Mouse (Mus musculus) gastrocnemius, postnatal 36 days (tissue): ENCODE data around the gene Tnfrsf11a. TPM values are rescaled to one million over a fixed set of nuclear protein-coding genes. Genes with fewer than 3 reads are reported as not detected.

Experiments
- DNase-seq, 2 experiments: peaks; one replicate each; pipeline ENCODE4 v3.0.0; 2022
- intact Hi-C: fragments of 180-260 bp; cut with DNase I; formaldehyde crosslinking; loops from one replicate; pipeline ENCODE4 v1.15.1; 2025
- total RNA-seq, 2 experiments: library from RNA; stranded (reverse); gene quantifications; 2 replicates each; pipeline ENCODE4 v1.2.3; 2021

Gene Tnfrsf11a
- total RNA-seq, 2 experiments from 2014 or later, result 0.48 to 0.49 TPM

- no peak for DNase-seq
- intact Hi-C loops, result no loop called here
These were observed 38.5 kb downstream of the Tnfrsf11a start for GRCm38 (mm10) chr1:105819031-105819430.

- intact Hi-C loops, result no loop called here
These were observed 39.2 kb downstream of the Tnfrsf11a start for GRCm38 (mm10) chr1:105819740-105820139.

GRCm38 (mm10) chr1:105824356-105824755 lies 43.8 kb downstream of the Tnfrsf11a start:
- no peak for DNase-seq
- intact Hi-C loops, result no loop called here

More at GRCm38 (mm10) chr1:105819740-105820139, 39.2 kb downstream of the Tnfrsf11a start:
- no peak for DNase-seq

GRCm38 (mm10) chr1:105824980-105825379 lies 44.5 kb downstream of the Tnfrsf11a start:
- intact Hi-C loops, result no loop called here
- no peak for DNase-seq

- intact Hi-C loops, result no loop called here
- DNase-seq, result no peak
These were observed 46.9 kb downstream of the Tnfrsf11a start for GRCm38 (mm10) chr1:105827374-105827773.

GRCm38 (mm10) chr1:105827786-105828345 lies 47.3 kb downstream of the Tnfrsf11a start:
- no peak for DNase-seq
- intact Hi-C loops, result no loop called here

- intact Hi-C loops, result no loop called here
- DNase-seq, result no peak
These were observed 48.7 kb downstream of the Tnfrsf11a start for GRCm38 (mm10) chr1:105829171-105829570.

- DNase-seq, result no peak
- intact Hi-C loops, result no loop called here
These were observed 52.3 kb downstream of the Tnfrsf11a start for GRCm38 (mm10) chr1:105832784-105833183.

- no peak for DNase-seq
- intact Hi-C loops, result no loop called here
These were observed 62.4 kb downstream of the Tnfrsf11a start for GRCm38 (mm10) chr1:105842950-105843349.

GRCm38 (mm10) chr1:105843386-105843785 lies 62.9 kb downstream of the Tnfrsf11a start:
- intact Hi-C loops, result no loop called here
- no peak for DNase-seq

GRCm38 (mm10) chr1:105843856-105844255 lies 63.3 kb downstream of the Tnfrsf11a start:
- no peak for DNase-seq
- intact Hi-C loops, result no loop called here

- DNase-seq, result no peak
- intact Hi-C loops, result no loop called here
These were observed 64.0 kb downstream of the Tnfrsf11a start for GRCm38 (mm10) chr1:105844341-105845006.

GRCm38 (mm10) chr1:105846431-105846830 lies 65.9 kb downstream of the Tnfrsf11a start:
- intact Hi-C loops, result no loop called here
- DNase-seq, result no peak

GRCm38 (mm10) chr1:105848806-105849205 lies 68.3 kb downstream of the Tnfrsf11a start:
- intact Hi-C loops, result no loop called here
- DNase-seq, result no peak

- no peak for DNase-seq
- intact Hi-C loops, result no loop called here
These were observed 70.8 kb downstream of the Tnfrsf11a start for GRCm38 (mm10) chr1:105851341-105851740.

GRCm38 (mm10) chr1:105859740-105860139 lies 79.2 kb downstream of the Tnfrsf11a start:
- intact Hi-C loops, result no loop called here
- no peak for DNase-seq

GRCm38 (mm10) chr1:105876589-105876988 lies 96.1 kb downstream of the Tnfrsf11a start:
- intact Hi-C loops, result no loop called here

GRCm38 (mm10) chr1:105877808-105878207 lies 97.3 kb downstream of the Tnfrsf11a start:
- intact Hi-C loops, result no loop called here
- DNase-seq, result no peak

More at GRCm38 (mm10) chr1:105876589-105876988, 96.1 kb downstream of the Tnfrsf11a start:
- DNase-seq, result no peak

- DNase-seq, result no peak
- intact Hi-C loops, result no loop called here
These were observed 97.9 kb downstream of the Tnfrsf11a start for GRCm38 (mm10) chr1:105878416-105878815.

GRCm38 (mm10) chr1:105880555-105881304 lies 100.2 kb downstream of the Tnfrsf11a start:
- intact Hi-C loops, result loop anchor here (10.0 kb wide), 1 partner anchor 514 kb away; no protein-coding TSS in a partner anchor
- no peak for DNase-seq

- no peak for DNase-seq
- intact Hi-C loops, result loop anchor here (10.0 kb wide), 1 partner anchor 513 kb away; no protein-coding TSS in a partner anchor
These were observed 100.9 kb downstream of the Tnfrsf11a start for GRCm38 (mm10) chr1:105881466-105881865.
